Mouse (Mus musculus) neural tube, embryonic 14.5 days (tissue): Measurements from ENCODE around the gene Sost. TPM values are rescaled to one million over a fixed set of nuclear protein-coding genes. Genes with fewer than 3 reads are reported as not detected.

Experiments
- ATAC-seq: fragments of 200-750 bp; cut with Nextera tagmentation; 2 replicates; pipeline ENCODE4 v1.8.0; 2017; ENCODE audit warnings: low read depth, mild to moderate bottlenecking, moderate TSS enrichment, moderate library complexity
- H3K27ac ChIP-seq: fragments of 300-500 bp; sonication (generic); 2 replicates; pipeline ENCODE4 v1.5.1; 2014; ENCODE audit warnings: low read depth, mild to moderate bottlenecking, control low read depth, low read length, moderate library complexity, mixed read lengths
- H3K27me3 ChIP-seq: fragments of 300-500 bp; sonication (generic); 2 replicates; pipeline ENCODE4 v1.6.1; 2014; ENCODE audit warnings: low read length; ENCODE audit not compliant: control insufficient read depth, insufficient read depth
- H3K36me3 ChIP-seq: fragments of 300-500 bp; sonication (generic); 2 replicates; pipeline ENCODE4 v1.6.1; 2014; ENCODE audit warnings: low read length, mixed read lengths; ENCODE audit not compliant: control insufficient read depth, insufficient read depth
- H3K4me1 ChIP-seq: fragments of 300-500 bp; sonication (generic); 2 replicates; pipeline ENCODE4 v1.6.1; 2014; ENCODE audit warnings: low read length; ENCODE audit not compliant: control insufficient read depth, insufficient read depth
- H3K4me2 ChIP-seq: fragments of 300-500 bp; sonication (generic); 2 replicates; pipeline ENCODE4 v1.6.1; 2014; ENCODE audit warnings: mild to moderate bottlenecking, low read depth, low read length, control low read depth
- H3K4me3 ChIP-seq: fragments of 300-500 bp; sonication (generic); 2 replicates; pipeline ENCODE4 v1.5.1; 2014; ENCODE audit warnings: low read depth, low read length, control low read depth, mixed read lengths
- H3K9ac ChIP-seq: fragments of 300-500 bp; sonication (generic); replicated peaks from 2 replicates; pipeline ENCODE4 v1.6.1; 2014; ENCODE audit warnings: low read depth, mild to moderate bottlenecking, control low read depth, low read length, mixed read lengths
- H3K9me3 ChIP-seq: fragments of 300-500 bp; sonication (generic); 2 replicates; pipeline ENCODE4 v1.6.1; 2016; ENCODE audit warnings: low read length; ENCODE audit not compliant: control insufficient read depth
- WGBS: fragments of 180-500 bp; shearing (Covaris S2); extraction: QIAGEN DNeasy Blood & Tissue Kit; methylation state at CpG from one replicate; pipeline ENCODE4 v1.1.7; 2014; 5-methylcytosine and 5-hydroxymethylcytosine counted together
- polyA plus RNA-seq: library from polyadenylated mRNA; unstranded; fragments of >200 nt; fragmentation: Nextera tagmentation; extraction: Ambion mirVana; gene quantifications from 2 replicates; pipeline ENCODE4 v1.2.1, GENCODE M21; 2014

The Sost gene
- not detected in 2 replicates for polyA plus RNA-seq

GRCm38 (mm10) chr11:101966965-101967614, at the start of gene Sost:
TSS of gene Sost (minus strand) at chr11:101967015.
- Histone ChIP-seq H3K36me3 (no peaks in the 10 kb centered on the region), H3K9me3 (no peaks in the 10 kb centered on the region), H3K4me1 (peaks cover 3% of the 10 kb centered on the region; the same call in 1 of the 2 replicates), H3K27me3 (peaks cover 17% of the 10 kb centered on the region), H3K4me2 (no peak within 1 kb of the TSS), H3K4me3 (no peak within 1 kb of the TSS), H3K27ac (no peak within 1 kb of the TSS), H3K9ac (no peak within 1 kb of the TSS)
- no peak for ATAC-seq
- WGBS = 14% methylated on average over 10 of the region's 10 CpGs

GRCm38 (mm10) chr11:102016136-102016535, 49.3 kb upstream of the Sost start:
- Histone ChIP-seq H3K9ac (no peak overlapping the region), H3K4me3 (no peak overlapping the region), H3K36me3 (peaks cover 16% of the 10 kb centered on the region; the same call in 1 of the 2 replicates), H3K9me3 (no peaks in the 10 kb centered on the region), H3K27ac (no peak overlapping the region), H3K27me3 (no peaks in the 10 kb centered on the region), H3K4me1 (no peaks in the 10 kb centered on the region), H3K4me2 (no peak overlapping the region)
- 90% methylated on average over 1 of the region's 1 CpGs for WGBS
- ATAC-seq = no peak

GRCm38 (mm10) chr11:102015472-102015871, 48.7 kb upstream of the Sost start:
- WGBS = 57% methylated on average over 6 of the region's 6 CpGs
- peaks cover 20% of the 10 kb centered on the region; the same call in 1 of the 2 replicates for H3K36me3 ChIP-seq
- no peak overlapping the region for H3K27ac ChIP-seq
- no peak overlapping the region for H3K4me2 ChIP-seq
- ATAC-seq = no peak
- H3K27me3 ChIP-seq = no peaks in the 10 kb centered on the region
- no peak overlapping the region for H3K4me3 ChIP-seq
- H3K9ac ChIP-seq = no peak overlapping the region
- no peaks in the 10 kb centered on the region for H3K9me3 ChIP-seq
- H3K4me1 ChIP-seq = peaks cover under 1% of the 10 kb centered on the region; the same call in 1 of the 2 replicates

GRCm38 (mm10) chr11:102013201-102013600, 46.4 kb upstream of the Sost start:
- no peak for ATAC-seq
- H3K4me3 ChIP-seq = no peak overlapping the region
- peaks cover 26% of the 10 kb centered on the region for H3K36me3 ChIP-seq
- H3K9me3 ChIP-seq = no peaks in the 10 kb centered on the region
- peaks cover 9% of the 10 kb centered on the region; the same call in 1 of the 2 replicates for H3K4me1 ChIP-seq
- 87% methylated on average over 8 of the region's 8 CpGs for WGBS
- no peak overlapping the region for H3K9ac ChIP-seq
- no peak overlapping the region for H3K4me2 ChIP-seq
- no peak overlapping the region for H3K27ac ChIP-seq
- no peaks in the 10 kb centered on the region for H3K27me3 ChIP-seq

- Histone ChIP-seq H3K9me3 (no peaks in the 10 kb centered on the region), H3K9ac (no peak overlapping the region), H3K4me3 (no peak overlapping the region), H3K27me3 (no peaks in the 10 kb centered on the region), H3K4me1 (peaks cover 9% of the 10 kb centered on the region; the same call in 1 of the 2 replicates), H3K4me2 (no peak overlapping the region), H3K27ac (no peak overlapping the region), H3K36me3 (peaks cover 30% of the 10 kb centered on the region)
- WGBS = 79% methylated on average over 8 of the region's 8 CpGs
- ATAC-seq = no peak
Observed at GRCm38 (mm10) chr11:102011510-102011909, 44.7 kb upstream of the Sost start.

GRCm38 (mm10) chr11:102010140-102010539, 43.3 kb upstream of the Sost start:
- 36% methylated on average over 13 of the region's 13 CpGs for WGBS
- no peak overlapping the region for H3K9ac ChIP-seq
- H3K4me2 ChIP-seq = peak overlapping the region; percentile 7; the same call in 1 of the 2 replicates
- no peaks in the 10 kb centered on the region for H3K27me3 ChIP-seq
- H3K9me3 ChIP-seq = no peaks in the 10 kb centered on the region
- H3K4me1 ChIP-seq = peaks cover 9% of the 10 kb centered on the region; the same call in 1 of the 2 replicates
- peak overlapping the region; percentile 72 for H3K27ac ChIP-seq
- peaks cover 30% of the 10 kb centered on the region for H3K36me3 ChIP-seq
- H3K4me3 ChIP-seq = no peak overlapping the region
- ATAC-seq = peak; percentile 54; the same call in 1 of the 2 replicates

- peaks cover 39% of the 10 kb centered on the region for H3K36me3 ChIP-seq
- H3K4me3 ChIP-seq = no peak overlapping the region
- H3K9ac ChIP-seq = no peak overlapping the region
- no peak overlapping the region for H3K27ac ChIP-seq
- 76% methylated on average over 15 of the region's 15 CpGs for WGBS
- peaks cover 9% of the 10 kb centered on the region; the same call in 1 of the 2 replicates for H3K4me1 ChIP-seq
- ATAC-seq = no peak
- H3K9me3 ChIP-seq = no peaks in the 10 kb centered on the region
- H3K27me3 ChIP-seq = no peaks in the 10 kb centered on the region
- no peak overlapping the region for H3K4me2 ChIP-seq
Observed at GRCm38 (mm10) chr11:102008954-102009637, 42.3 kb upstream of the Sost start.

GRCm38 (mm10) chr11:102008372-102008771, 41.6 kb upstream of the Sost start:
- Histone ChIP-seq H3K36me3 (peaks cover 43% of the 10 kb centered on the region), H3K4me3 (no peak overlapping the region), H3K27ac (no peak overlapping the region), H3K4me1 (peaks cover 9% of the 10 kb centered on the region; the same call in 1 of the 2 replicates), H3K27me3 (no peaks in the 10 kb centered on the region), H3K4me2 (no peak overlapping the region), H3K9me3 (no peaks in the 10 kb centered on the region), H3K9ac (no peak overlapping the region)
- no peak for ATAC-seq
- 95% methylated on average over 8 of the region's 8 CpGs for WGBS

- ATAC-seq = no peak
- Histone ChIP-seq H3K36me3 (peaks cover 38% of the 10 kb centered on the region), H3K27me3 (no peaks in the 10 kb centered on the region), H3K9me3 (no peaks in the 10 kb centered on the region), H3K4me1 (peaks cover 9% of the 10 kb centered on the region; the same call in 1 of the 2 replicates), H3K9ac (no peak overlapping the region), H3K27ac (no peak overlapping the region; the same call in 1 of the 2 replicates), H3K4me3 (no peak overlapping the region), H3K4me2 (no peak overlapping the region)
- WGBS = 77% methylated on average over 5 of the region's 5 CpGs
Observed at GRCm38 (mm10) chr11:102006688-102007087, 39.9 kb upstream of the Sost start.
